Mouse (Mus musculus): Measurements from ENCODE around the gene Olfr1454. TPM values are rescaled to one million over a fixed set of nuclear protein-coding genes. Genes with fewer than 3 reads are reported as not detected.

The Olfr1454 gene
- polyA plus RNA-seq (2015; fragmentation: Nextera tagmentation; extraction: Ambion mirVana) = not detected in 2 replicates

DNA sequence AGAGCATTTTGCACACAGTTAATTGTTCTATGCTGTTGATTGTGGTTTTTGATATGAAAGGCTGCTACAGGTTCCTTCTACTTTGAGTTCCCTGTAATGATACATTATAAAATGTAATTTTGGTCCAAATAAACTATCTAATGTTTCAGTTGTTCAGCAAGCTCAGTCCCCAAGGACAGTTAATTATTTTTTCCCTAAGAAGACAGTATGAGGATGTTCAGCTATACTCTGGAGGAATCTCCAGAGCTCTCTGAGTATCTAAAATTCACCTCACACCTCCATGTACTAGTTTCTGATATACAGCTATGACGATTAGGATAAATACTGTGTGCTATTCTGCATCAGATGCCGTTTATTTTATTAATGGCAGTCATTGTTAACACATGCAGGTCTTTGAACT, at the start of gene Olfr1454:
Gene Olfr1454, plus strand, starts transcription at position 301 of the 400 bp plus-strand sequence.
- WGBS = 46% methylated on average over 2 of the region's 2 CpGs
- Histone ChIP-seq H3K27ac (ENCODE audit: low read length) (no peak within 1 kb of the TSS), H3K36me3 (ENCODE audit: insufficient read depth, low read length) (no peaks in the 10 kb centered on the region), H3K9ac (replicated peaks; ENCODE audit: low read depth) (no peak within 1 kb of the TSS), H3K27me3 (replicated peaks; ENCODE audit: insufficient read depth, low read length) (no peaks in the 10 kb centered on the region), H3K9me3 (ENCODE audit: low read length) (no peaks in the 10 kb centered on the region), H3K4me1 (ENCODE audit: insufficient read depth, low read depth, low read length) (no peaks in the 10 kb centered on the region), H3K4me3 (ENCODE audit: low read depth, low read length) (no peak within 1 kb of the TSS), H3K4me2 (replicated peaks; ENCODE audit: low read depth, low read length) (no peak within 1 kb of the TSS)
- TF ChIP-seq CTCF (IDR thresholded peaks at IDR 0.05) (no peak), EP300 (IDR thresholded peaks at IDR 0.05) (no peak)
- DNase-seq (ENCODE audit: low spot score) (no peak), ATAC-seq (no peak)

- H3K4me3 ChIP-seq (ENCODE audit: low read depth, low read length) = no peak within 1 kb of the TSS
- WGBS = 25% methylated on average over 1 of the region's 1 CpGs
- no peaks in the 10 kb centered on the region for H3K27me3 ChIP-seq (replicated peaks; ENCODE audit: insufficient read depth, low read length)
- H3K9ac ChIP-seq (replicated peaks; ENCODE audit: low read depth) = no peak within 1 kb of the TSS
- no peaks in the 10 kb centered on the region for H3K4me1 ChIP-seq (ENCODE audit: insufficient read depth, low read depth, low read length)
- ATAC-seq (no peak), DNase-seq (ENCODE audit: low spot score) (no peak)
- no peak within 1 kb of the TSS for H3K4me2 ChIP-seq (replicated peaks; ENCODE audit: low read depth, low read length)
- H3K27ac ChIP-seq (ENCODE audit: low read length) = no peak within 1 kb of the TSS
- TF ChIP-seq CTCF (IDR thresholded peaks at IDR 0.05) (no peak), EP300 (IDR thresholded peaks at IDR 0.05) (no peak)
- H3K36me3 ChIP-seq (ENCODE audit: insufficient read depth, low read length) = no peaks in the 10 kb centered on the region
- H3K9me3 ChIP-seq (ENCODE audit: low read length) = no peaks in the 10 kb centered on the region
These were observed 32.2 kb upstream of the Olfr1454 start, which contains the start of gene Olfr1453 for GRCm38 (mm10) chr19:13028227-13028626. Gene Olfr1453 (minus strand): TSS chr19:13028327.

DNA sequence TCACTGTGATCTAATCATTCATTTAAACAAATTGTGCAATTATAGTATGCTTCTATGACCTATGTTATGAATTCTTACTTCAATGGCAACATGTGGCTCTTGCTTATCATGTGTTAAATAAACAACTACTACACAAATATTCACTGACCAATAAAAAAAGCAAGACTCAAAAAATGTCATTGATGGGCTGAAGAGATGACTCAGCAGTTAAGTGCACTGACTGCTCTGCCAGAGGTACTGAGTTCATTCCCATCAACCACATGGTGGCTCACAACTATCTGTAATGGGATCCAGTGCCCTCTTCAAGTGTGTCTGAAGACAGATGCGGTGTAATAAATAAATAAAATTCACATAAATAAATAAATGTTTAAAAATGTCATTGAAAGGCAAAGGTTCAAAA, 33.5 kb downstream of the Olfr1454 start:
- no peak for TF ChIP-seq EP300 (IDR thresholded peaks at IDR 0.05)
- no peak for TF ChIP-seq CTCF (IDR thresholded peaks at IDR 0.05)
- no peaks in the 10 kb centered on the region for H3K4me1 ChIP-seq (ENCODE audit: insufficient read depth, low read depth, low read length)
- DNase-seq (ENCODE audit: low spot score) = no peak
- no peak overlapping the region for H3K4me2 ChIP-seq (replicated peaks; ENCODE audit: low read depth, low read length)
- H3K36me3 ChIP-seq (ENCODE audit: insufficient read depth, low read length) = no peaks in the 10 kb centered on the region
- H3K9me3 ChIP-seq (ENCODE audit: low read length) = no peaks in the 10 kb centered on the region
- 82% methylated on average over 1 of the region's 1 CpGs for WGBS
- H3K9ac ChIP-seq (replicated peaks; ENCODE audit: low read depth) = no peak overlapping the region
- no peak overlapping the region for H3K4me3 ChIP-seq (ENCODE audit: low read depth, low read length)
- no peak overlapping the region for H3K27ac ChIP-seq (ENCODE audit: low read length)
- ATAC-seq = no peak
- no peaks in the 10 kb centered on the region for H3K27me3 ChIP-seq (replicated peaks; ENCODE audit: insufficient read depth, low read length)

DNA sequence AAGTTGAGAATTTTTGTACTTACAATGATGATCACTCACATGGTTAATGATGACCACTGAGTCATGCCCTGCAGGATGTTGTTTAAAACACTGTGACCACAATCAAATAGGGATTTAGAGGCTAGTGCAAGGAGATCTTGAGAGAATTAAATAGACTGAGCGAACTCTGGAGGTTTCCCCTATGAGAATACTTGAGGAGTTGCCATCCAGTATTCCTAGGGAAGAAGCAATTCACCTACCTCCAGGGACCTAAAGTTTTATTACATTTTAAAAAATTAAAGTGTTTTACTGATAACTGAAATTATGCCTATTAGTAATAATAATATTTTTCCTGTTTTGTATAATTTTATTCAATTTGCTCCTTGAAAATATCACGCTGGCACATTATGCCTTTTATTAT, 37.4 kb downstream of the Olfr1454 start, which contains the start of gene Olfr1457:
Gene Olfr1457, minus strand, starts transcription at position 101 of the 400 bp plus-strand sequence.
- Histone ChIP-seq H3K27me3 (replicated peaks; ENCODE audit: insufficient read depth, low read length) (no peaks in the 10 kb centered on the region), H3K36me3 (ENCODE audit: insufficient read depth, low read length) (no peaks in the 10 kb centered on the region), H3K9ac (replicated peaks; ENCODE audit: low read depth) (no peak within 1 kb of the TSS), H3K4me1 (ENCODE audit: insufficient read depth, low read depth, low read length) (no peaks in the 10 kb centered on the region), H3K27ac (ENCODE audit: low read length) (no peak within 1 kb of the TSS), H3K4me3 (ENCODE audit: low read depth, low read length) (no peak within 1 kb of the TSS), H3K4me2 (replicated peaks; ENCODE audit: low read depth, low read length) (no peak within 1 kb of the TSS), H3K9me3 (ENCODE audit: low read length) (no peaks in the 10 kb centered on the region)
- no peak for ATAC-seq
- 64% methylated on average over 2 of the region's 2 CpGs for WGBS
- TF ChIP-seq CTCF (IDR thresholded peaks at IDR 0.05) = no peak
- no peak for TF ChIP-seq EP300 (IDR thresholded peaks at IDR 0.05)
- no peak for DNase-seq (ENCODE audit: low spot score)

- Histone ChIP-seq H3K27me3 (replicated peaks; ENCODE audit: insufficient read depth, low read length) (no peaks in the 10 kb centered on the region), H3K36me3 (ENCODE audit: insufficient read depth, low read length) (no peaks in the 10 kb centered on the region), H3K27ac (ENCODE audit: low read length) (no peak within 1 kb of the TSS), H3K4me1 (ENCODE audit: insufficient read depth, low read depth, low read length) (no peaks in the 10 kb centered on the region), H3K9ac (replicated peaks; ENCODE audit: low read depth) (no peak within 1 kb of the TSS), H3K4me3 (ENCODE audit: low read depth, low read length) (no peak within 1 kb of the TSS), H3K9me3 (ENCODE audit: low read length) (no peaks in the 10 kb centered on the region), H3K4me2 (replicated peaks; ENCODE audit: low read depth, low read length) (no peak within 1 kb of the TSS)
- WGBS = 80% methylated on average over 3 of the region's 3 CpGs
- DNase-seq (ENCODE audit: low spot score) (no peak), ATAC-seq (no peak)
- no peak for TF ChIP-seq EP300 (IDR thresholded peaks at IDR 0.05)
These were observed 46.3 kb downstream of the Olfr1454 start, which contains the start of gene Olfr1458 for GRCm38 (mm10) chr19:13106675-13107074. Gene Olfr1458 (minus strand): TSS chr19:13106775.

Other genes with a start within 250 kb of the Olfr1454 start
- not detected in 2 replicates for gene Gm5244, start 213.9 kb upstream of the Olfr1454 start, polyA plus RNA-seq (2015; fragmentation: Nextera tagmentation; extraction: Ambion mirVana)
- not detected in 2 replicates for gene Olfr1444, start 203.3 kb upstream of the Olfr1454 start, polyA plus RNA-seq (2015; fragmentation: Nextera tagmentation; extraction: Ambion mirVana)
- gene Olfr1445, start 176.8 kb upstream of the Olfr1454 start, polyA plus RNA-seq (2015; fragmentation: Nextera tagmentation; extraction: Ambion mirVana) = not detected in 2 replicates
- gene Olfr1446, start 167.1 kb upstream of the Olfr1454 start, polyA plus RNA-seq (2015; fragmentation: Nextera tagmentation; extraction: Ambion mirVana) = not detected in 2 replicates
- not detected in 2 replicates for gene Olfr1447, start 156.9 kb upstream of the Olfr1454 start, polyA plus RNA-seq (2015; fragmentation: Nextera tagmentation; extraction: Ambion mirVana)
- gene Olfr1448, start 136.2 kb upstream of the Olfr1454 start, polyA plus RNA-seq (2015; fragmentation: Nextera tagmentation; extraction: Ambion mirVana) = not detected in 2 replicates
- gene Olfr1449, start 129.8 kb upstream of the Olfr1454 start, polyA plus RNA-seq (2015; fragmentation: Nextera tagmentation; extraction: Ambion mirVana) = not detected in 2 replicates
- not detected in 2 replicates for gene Olfr1450, start 110.4 kb upstream of the Olfr1454 start, polyA plus RNA-seq (2015; fragmentation: Nextera tagmentation; extraction: Ambion mirVana)
- gene Olfr1451, start 65.6 kb upstream of the Olfr1454 start, polyA plus RNA-seq (2015; fragmentation: Nextera tagmentation; extraction: Ambion mirVana) = not detected in 2 replicates
- gene Olfr1453, start 32.3 kb upstream of the Olfr1454 start, polyA plus RNA-seq (2015; fragmentation: Nextera tagmentation; extraction: Ambion mirVana) = not detected in 2 replicates
- not detected in 2 replicates for gene Olfr1457, start 37.3 kb downstream of the Olfr1454 start, polyA plus RNA-seq (2015; fragmentation: Nextera tagmentation; extraction: Ambion mirVana)
- not detected in 2 replicates for gene Olfr1458, start 46.2 kb downstream of the Olfr1454 start, polyA plus RNA-seq (2015; fragmentation: Nextera tagmentation; extraction: Ambion mirVana)
- gene Olfr1459, start 88.9 kb downstream of the Olfr1454 start, polyA plus RNA-seq (2015; fragmentation: Nextera tagmentation; extraction: Ambion mirVana) = not detected in 2 replicates
- not detected in 2 replicates for gene Olfr1461, start 102.4 kb downstream of the Olfr1454 start, polyA plus RNA-seq (2015; fragmentation: Nextera tagmentation; extraction: Ambion mirVana)
- not detected in 2 replicates for gene Olfr1462, start 125.1 kb downstream of the Olfr1454 start, polyA plus RNA-seq (2015; fragmentation: Nextera tagmentation; extraction: Ambion mirVana)
- gene Olfr1463, start 170.7 kb downstream of the Olfr1454 start, polyA plus RNA-seq (2015; fragmentation: Nextera tagmentation; extraction: Ambion mirVana) = not detected in 2 replicates

Data from lung, postnatal 0 days (tissue).